Comparison of ENCODE assay signal across 8 mouse cellular contexts in genomic region chr8:8660307-8661098, GRCm38 (mm10). TPM values are rescaled to one million over a fixed set of nuclear protein-coding genes. Genes with fewer than 3 reads are reported as not detected.
DNase-seq lines count a peak whose midpoint lies in the region; ATAC-seq and TF ChIP-seq lines count a peak whose summit lies in the region.

No protein-coding gene starts in this region.

- peak overlapping the region; percentile 96 for H3K4me2 ChIP-seq in heart, postnatal 0 days (ENCODE audit: low read depth, low read length)
- H3K4me2 ChIP-seq in liver, embryonic 16.5 days (ENCODE audit: low read depth, low read length) = peak overlapping the region; percentile 92

- peaks cover 4% of the 10 kb centered on the region; the same call in 1 of the 2 replicates for H3K9me3 ChIP-seq in erythroblast, embryonic 14.5 days (ENCODE audit: control insufficient read depth, low read length)
- H3K9me3 ChIP-seq in heart, postnatal 0 days (replicated peaks; ENCODE audit: control insufficient read depth, low read length) = no peaks in the 10 kb centered on the region
- H3K9me3 ChIP-seq in liver, embryonic 16.5 days (replicated peaks; ENCODE audit: control insufficient read depth, low read length) = no peaks in the 10 kb centered on the region

- DNase-seq in spleen, adult 12 weeks (ENCODE audit: low spot score) = peak; percentile 2
- DNase-seq in spleen, postnatal 36 days (ENCODE audit: low spot score in 2 of 2) = no peak
- no peak for DNase-seq in heart, postnatal 0 days (ENCODE audit: low spot score)
- DNase-seq in testis, postnatal 10 days (ENCODE audit: low spot score) = peak; percentile 53
- DNase-seq in MN1 (ENCODE audit: low spot score) = no peak

- no peak for TF ChIP-seq CTCF in heart, postnatal 0 days (IDR thresholded peaks at IDR 0.05; ENCODE audit: low read depth)

- H3K27ac ChIP-seq in heart, postnatal 0 days (ENCODE audit: low read depth) = peak overlapping the region; percentile 72
- no peak overlapping the region for H3K27ac ChIP-seq in liver, embryonic 16.5 days (ENCODE audit: low read length)

- H3K9ac ChIP-seq in heart, postnatal 0 days (replicated peaks; ENCODE audit: low read depth, low read length) = peak overlapping the region; percentile 76
- peak overlapping the region; percentile 45 for H3K9ac ChIP-seq in liver, embryonic 16.5 days (ENCODE audit: low read depth, low read length)

- peaks cover 54% of the 10 kb centered on the region for H3K27me3 ChIP-seq in erythroblast, embryonic 14.5 days (ENCODE audit: control insufficient read depth)
- H3K27me3 ChIP-seq in heart, postnatal 0 days (ENCODE audit: control insufficient read depth, insufficient read depth, low read length) = no peaks in the 10 kb centered on the region
- H3K27me3 ChIP-seq in liver, embryonic 16.5 days (ENCODE audit: control insufficient read depth, insufficient read depth, low read depth, low read length) = peaks cover 34% of the 10 kb centered on the region

- peaks cover 21% of the 10 kb centered on the region for H3K36me3 ChIP-seq in erythroblast, embryonic 14.5 days (ENCODE audit: control insufficient read depth)
- 0 out of 2 replicates have a peak, but pooled peaks cover 8% of the 10 kb centered on the region for H3K36me3 ChIP-seq in heart, postnatal 0 days (replicated peaks; ENCODE audit: control insufficient read depth, insufficient read depth, low read length)
- no peaks in the 10 kb centered on the region for H3K36me3 ChIP-seq in liver, embryonic 16.5 days (ENCODE audit: control insufficient read depth, insufficient read depth)

- H3K4me3 ChIP-seq in erythroblast, embryonic 14.5 days (replicated peaks) = peak overlapping the region; percentile 66
- H3K4me3 ChIP-seq in heart, postnatal 0 days (ENCODE audit: low read depth, low read length) = peak overlapping the region; percentile 79
- peak overlapping the region; percentile 70 for H3K4me3 ChIP-seq in liver, embryonic 16.5 days (ENCODE audit: low read depth, low read length)

- peaks cover 18% of the 10 kb centered on the region for H3K4me1 ChIP-seq in erythroblast, embryonic 14.5 days (ENCODE audit: control insufficient read depth)
- H3K4me1 ChIP-seq in heart, postnatal 0 days (ENCODE audit: control insufficient read depth, insufficient read depth) = no peaks in the 10 kb centered on the region
- peaks cover 9% of the 10 kb centered on the region for H3K4me1 ChIP-seq in liver, embryonic 16.5 days (ENCODE audit: control insufficient read depth, low read depth, low read length)

- WGBS in heart, postnatal 0 days = under 1% methylated on average over 84 of the region's 88 CpGs
- under 1% methylated on average over 78 of the region's 88 CpGs for WGBS in liver, embryonic 16.5 days (ENCODE audit: insufficient replicate concordance)

- ATAC-seq in erythroblast, adult 5-6 weeks (replicated peaks; ENCODE audit: low FRiP score, poor library complexity, severe bottlenecking) = no peak
- ATAC-seq in heart, postnatal 0 days (ENCODE audit: insufficient read depth, low read depth) = peak; percentile 24
- peak; percentile 20 for ATAC-seq in liver, embryonic 16.5 days (ENCODE audit: low read depth)

- TF ChIP-seq EP300 in heart, postnatal 0 days (IDR thresholded peaks at IDR 0.05; ENCODE audit: low read depth) = no peak

RNA-seq across cellular contexts. Expression of gene Efnb2, which starts 0.5 kb away (rescaled TPM):
- polyA plus RNA-seq in erythroblast, embryonic 14.5 days (2012) = 0.01 and 0.02 TPM in 2 replicates
- not detected in 2 replicates for total RNA-seq in erythroblast, adult 5-6 weeks (2015; ENCODE audit: low replicate concordance)
- total RNA-seq in erythroblast, adult 5-6 weeks (2017; ENCODE audit: low replicate concordance) = not detected in 2 replicates
- 13.8 and 16.9 TPM in 2 replicates for total RNA-seq in heart, postnatal 0 days (2014; rRNA removed; ENCODE audit: low replicate concordance)
- 6.2 and 6.8 TPM in 2 replicates for polyA plus RNA-seq in heart, postnatal 0 days (2015; fragmentation: Nextera tagmentation; extraction: Ambion mirVana)
- polyA plus RNA-seq in liver, embryonic 16.5 days (2015; fragmentation: Nextera tagmentation; extraction: Ambion mirVana) = 0.54 and 0.67 TPM in 2 replicates

RNA-seq across cellular contexts. Expression of gene Arglu1, which starts 29.8 kb away (rescaled TPM):
- polyA plus RNA-seq in erythroblast, embryonic 14.5 days (2012) = 7.5 and 10.5 TPM in 2 replicates
- total RNA-seq in erythroblast, adult 5-6 weeks (2015; ENCODE audit: low replicate concordance) = 24.6 and 28.0 TPM in 2 replicates
- 39.0 and 59.4 TPM in 2 replicates for total RNA-seq in erythroblast, adult 5-6 weeks (2017; ENCODE audit: low replicate concordance)
- 35.7 and 38.6 TPM in 2 replicates for total RNA-seq in heart, postnatal 0 days (2014; rRNA removed; ENCODE audit: low replicate concordance)
- 62.6 and 68.0 TPM in 2 replicates for polyA plus RNA-seq in heart, postnatal 0 days (2015; fragmentation: Nextera tagmentation; extraction: Ambion mirVana)
- 24.7 and 28.2 TPM in 2 replicates for polyA plus RNA-seq in liver, embryonic 16.5 days (2015; fragmentation: Nextera tagmentation; extraction: Ambion mirVana)

Comparison
In these comparisons a context has a peak if more than half of its experiments do, and no peak if none do; other contexts are left out.
1. DNase-seq: peak in spleen, adult 12 weeks (single experiment) and testis, postnatal 10 days (single experiment); none in spleen, postnatal 36 days (0 of 2), heart, postnatal 0 days (single experiment) and MN1 (single experiment).
2. Peak in every context shown above with its lines, with median percentiles within 50 percentile points of each other: H3K4me3 ChIP-seq.